Comparison of ENCODE assay signal across 8 mouse cellular contexts in the genomic region with DNA sequence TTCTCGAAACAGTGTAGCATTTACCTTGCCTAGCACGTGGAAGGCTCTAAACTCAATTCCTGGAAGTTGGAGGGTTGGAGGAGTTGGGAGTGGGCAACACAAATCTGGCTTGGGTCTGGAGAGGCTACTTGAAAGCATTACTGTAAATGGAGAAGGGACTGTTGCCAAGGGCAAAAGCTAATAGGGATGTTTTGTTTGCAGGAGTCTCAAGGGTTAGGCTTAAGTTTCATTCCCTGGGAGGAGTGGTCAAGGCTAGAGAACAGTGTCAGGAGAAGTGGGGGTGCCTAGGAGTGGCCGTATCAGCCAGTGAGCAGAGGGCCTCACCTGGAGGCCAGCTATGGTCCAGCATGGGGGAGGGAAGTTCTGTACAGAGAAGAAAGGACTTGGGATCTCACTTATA. TPM values are rescaled to one million over a fixed set of nuclear protein-coding genes. Genes with fewer than 3 reads are reported as not detected.
DNase-seq lines count a peak whose midpoint lies in the region; ATAC-seq and TF ChIP-seq lines count a peak whose summit lies in the region.

No protein-coding gene starts in this region.

- H3K36me3 ChIP-seq in heart, embryonic 16.5 days (ENCODE audit: control insufficient read depth, insufficient read depth) = peaks cover 12% of the 10 kb centered on the region
- peaks cover 24% of the 10 kb centered on the region for H3K36me3 ChIP-seq in heart, embryonic 10.5 days
- H3K36me3 ChIP-seq in ES-Bruce4 (ENCODE audit: control insufficient read depth, insufficient read depth, low read length, poor library complexity, severe bottlenecking) = peaks cover 34% of the 10 kb centered on the region
- peaks cover 15% of the 10 kb centered on the region for H3K36me3 ChIP-seq in embryonic facial prominence, embryonic 14.5 days (ENCODE audit: control insufficient read depth, insufficient read depth, low read length)
- H3K36me3 ChIP-seq in hindbrain, embryonic 16.5 days (ENCODE audit: control insufficient read depth, insufficient read depth, low read length) = peaks cover 14% of the 10 kb centered on the region

- H3K4me2 ChIP-seq in heart, embryonic 16.5 days (ENCODE audit: low read depth, low read length) = no peak overlapping the region
- H3K4me2 ChIP-seq in embryonic facial prominence, embryonic 14.5 days (ENCODE audit: low read depth, low read length) = no peak overlapping the region
- no peak overlapping the region for H3K4me2 ChIP-seq in hindbrain, embryonic 16.5 days (ENCODE audit: low read length)

- DNase-seq in heart, embryonic 10.5 days (ENCODE audit: low spot score) = no peak
- DNase-seq in embryonic facial prominence, embryonic 14.5 days (ENCODE audit: low spot score) = peak; percentile 47
- DNase-seq in lung, postnatal 14 days = peak; percentile 54
- no peak for DNase-seq in layer of hippocampus, postnatal 36 days
- DNase-seq in layer of hippocampus, adult 8-10 months (ENCODE audit: low spot score in 2 of 2) = no peak

- no peak for TF ChIP-seq POLR2A in ES-Bruce4 (IDR thresholded peaks at IDR 0.05; ENCODE audit: insufficient read depth, low read length)

- WGBS in heart, embryonic 16.5 days = 58% methylated on average over 3 of the region's 3 CpGs
- 68% methylated on average over 3 of the region's 3 CpGs for WGBS in heart, embryonic 10.5 days
- 35% methylated on average over 3 of the region's 3 CpGs for WGBS in embryonic facial prominence, embryonic 14.5 days
- WGBS in hindbrain, embryonic 16.5 days = 83% methylated on average over 3 of the region's 3 CpGs

- H3K9me3 ChIP-seq in heart, embryonic 16.5 days (replicated peaks; ENCODE audit: control insufficient read depth, low read length) = peaks cover 4% of the 10 kb centered on the region
- no peaks in the 10 kb centered on the region for H3K9me3 ChIP-seq in heart, embryonic 10.5 days
- H3K9me3 ChIP-seq in ES-Bruce4 (replicated peaks; ENCODE audit: control insufficient read depth, insufficient read depth, low read length, poor library complexity, severe bottlenecking) = peaks cover 42% of the 10 kb centered on the region
- no peaks in the 10 kb centered on the region for H3K9me3 ChIP-seq in embryonic facial prominence, embryonic 14.5 days (ENCODE audit: control insufficient read depth, low read length)
- no peaks in the 10 kb centered on the region for H3K9me3 ChIP-seq in hindbrain, embryonic 16.5 days (ENCODE audit: control insufficient read depth, low read length)

- no peaks in the 10 kb centered on the region for H3K27me3 ChIP-seq in heart, embryonic 16.5 days (ENCODE audit: control insufficient read depth, insufficient read depth, low read length)
- H3K27me3 ChIP-seq in heart, embryonic 10.5 days (ENCODE audit: insufficient read depth, poor library complexity, severe bottlenecking) = no peaks in the 10 kb centered on the region
- no peaks in the 10 kb centered on the region for H3K27me3 ChIP-seq in ES-Bruce4 (ENCODE audit: control insufficient read depth, insufficient read depth, low read length, poor library complexity, severe bottlenecking)
- H3K27me3 ChIP-seq in embryonic facial prominence, embryonic 14.5 days (replicated peaks; ENCODE audit: control insufficient read depth, insufficient read depth, low read length) = no peaks in the 10 kb centered on the region
- no peaks in the 10 kb centered on the region for H3K27me3 ChIP-seq in hindbrain, embryonic 16.5 days (replicated peaks; ENCODE audit: control insufficient read depth, insufficient read depth, low read length)

- H3K4me1 ChIP-seq in heart, embryonic 16.5 days (ENCODE audit: control insufficient read depth, insufficient read depth, low read length) = peaks cover 37% of the 10 kb centered on the region
- peaks cover 34% of the 10 kb centered on the region for H3K4me1 ChIP-seq in heart, embryonic 10.5 days
- H3K4me1 ChIP-seq in ES-Bruce4 (ENCODE audit: control insufficient read depth, insufficient read depth, low read length) = peaks cover 4% of the 10 kb centered on the region
- peaks cover 20% of the 10 kb centered on the region for H3K4me1 ChIP-seq in embryonic facial prominence, embryonic 14.5 days (ENCODE audit: control insufficient read depth, insufficient read depth, low read length)
- no peaks in the 10 kb centered on the region; the same call in 1 of the 2 replicates for H3K4me1 ChIP-seq in hindbrain, embryonic 16.5 days (ENCODE audit: control insufficient read depth, insufficient read depth, low read depth, low read length)

- ATAC-seq in heart, embryonic 16.5 days (replicated peaks; ENCODE audit: extremely low read depth, insufficient read depth, low FRiP score) = 0 out of 2 replicates have a peak, but pooled peaks have one; percentile 8
- no peak for ATAC-seq in embryonic facial prominence, embryonic 14.5 days (ENCODE audit: low read depth)
- ATAC-seq in hindbrain, embryonic 16.5 days = no peak

- H3K9ac ChIP-seq in heart, embryonic 16.5 days (ENCODE audit: low read length) = no peak overlapping the region
- H3K9ac ChIP-seq in ES-Bruce4 (ENCODE audit: low read depth, poor library complexity, severe bottlenecking) = no peak overlapping the region
- no peak overlapping the region for H3K9ac ChIP-seq in embryonic facial prominence, embryonic 14.5 days (ENCODE audit: low read depth, low read length)
- H3K9ac ChIP-seq in hindbrain, embryonic 16.5 days (ENCODE audit: low read depth, low read length) = no peak overlapping the region

- no peak for TF ChIP-seq CTCF in ES-Bruce4 (IDR thresholded peaks at IDR 0.05; ENCODE audit: low read depth, low read length)

- no peak overlapping the region for H3K4me3 ChIP-seq in heart, embryonic 16.5 days (ENCODE audit: low read length)
- no peak overlapping the region for H3K4me3 ChIP-seq in heart, embryonic 10.5 days
- no peak overlapping the region for H3K4me3 ChIP-seq in ES-Bruce4 (ENCODE audit: low read depth, low read length)
- H3K4me3 ChIP-seq in embryonic facial prominence, embryonic 14.5 days (ENCODE audit: low read depth, low read length) = no peak overlapping the region
- no peak overlapping the region for H3K4me3 ChIP-seq in hindbrain, embryonic 16.5 days (ENCODE audit: low read length)

- peak overlapping the region; percentile 74 for H3K27ac ChIP-seq in heart, embryonic 16.5 days (ENCODE audit: low read length)
- H3K27ac ChIP-seq in heart, embryonic 10.5 days = no peak overlapping the region
- peak overlapping the region; percentile 65 for H3K27ac ChIP-seq in ES-Bruce4 (ENCODE audit: insufficient read depth, low read length)
- peak overlapping the region; percentile 75 for H3K27ac ChIP-seq in embryonic facial prominence, embryonic 14.5 days (replicated peaks; ENCODE audit: low read depth, low read length)
- H3K27ac ChIP-seq in hindbrain, embryonic 16.5 days (ENCODE audit: low read depth, low read length) = no peak overlapping the region

- no peak for TF ChIP-seq EP300 in ES-Bruce4 (IDR thresholded peaks at IDR 0.05; ENCODE audit: insufficient read depth, low read depth, low read length)

RNA-seq across cellular contexts. Expression of a gene that starts 18.2 kb away (rescaled TPM):
- 18.3 and 18.7 TPM in 2 replicates for polyA plus RNA-seq in heart, embryonic 16.5 days (2015; fragmentation: Nextera tagmentation; extraction: Ambion mirVana)
- 8.3 and 12.1 TPM in 2 replicates for polyA plus RNA-seq in heart, embryonic 10.5 days (2016; fragmentation: Nextera tagmentation; extraction: Ambion mirVana)
- 62.1 and 62.8 TPM in 2 replicates for polyA plus RNA-seq in ES-Bruce4 (2011; ENCODE audit: insufficient read depth, insufficient read length, low read depth, missing spikeins)
- 11.4 and 11.5 TPM in 2 replicates for polyA plus RNA-seq in embryonic facial prominence, embryonic 14.5 days (2014; fragmentation: Nextera tagmentation; extraction: Ambion mirVana)
- 23.1 and 23.5 TPM in 2 replicates for polyA plus RNA-seq in hindbrain, embryonic 16.5 days (2015; fragmentation: Nextera tagmentation; extraction: Ambion mirVana)
- 10 to 100 TPM; 88.8 to 90.7 TPM for total RNA-seq in layer of hippocampus, postnatal 36 days (2021)
- total RNA-seq in layer of hippocampus, adult 8-10 months (2022) = 100 to 1,000 TPM in 2 of 4 experiments, 10 to 100 TPM in 2; 97.4 to 114 (median 102) TPM

RNA-seq across cellular contexts. Expression of a gene that starts 53.4 kb away (rescaled TPM):
- 37.2 and 38.8 TPM in 2 replicates for polyA plus RNA-seq in heart, embryonic 16.5 days (2015; fragmentation: Nextera tagmentation; extraction: Ambion mirVana)
- polyA plus RNA-seq in heart, embryonic 10.5 days (2016; fragmentation: Nextera tagmentation; extraction: Ambion mirVana) = 52.8 and 60.8 TPM in 2 replicates
- polyA plus RNA-seq in ES-Bruce4 (2011; ENCODE audit: insufficient read depth, insufficient read length, low read depth, missing spikeins) = 99.7 and 109 TPM in 2 replicates
- 39.8 and 43.9 TPM in 2 replicates for polyA plus RNA-seq in embryonic facial prominence, embryonic 14.5 days (2014; fragmentation: Nextera tagmentation; extraction: Ambion mirVana)
- 56.4 and 58.3 TPM in 2 replicates for polyA plus RNA-seq in hindbrain, embryonic 16.5 days (2015; fragmentation: Nextera tagmentation; extraction: Ambion mirVana)
- 10 to 100 TPM; 31.3 to 34.4 TPM for total RNA-seq in layer of hippocampus, postnatal 36 days (2021)
- total RNA-seq in layer of hippocampus, adult 8-10 months (2022) = 10 to 100 TPM; 30.5 to 41.7 (median 35.3) TPM

Comparison
In these comparisons a context has a peak if more than half of its experiments do, and no peak if none do; other contexts are left out.
1. H3K27ac ChIP-seq: peak in heart, embryonic 16.5 days (single experiment), ES-Bruce4 (single experiment) and embryonic facial prominence, embryonic 14.5 days (single experiment); none in heart, embryonic 10.5 days (single experiment) and hindbrain, embryonic 16.5 days (single experiment).
2. DNase-seq: peak in embryonic facial prominence, embryonic 14.5 days (single experiment) and lung, postnatal 14 days (single experiment); none in heart, embryonic 10.5 days (single experiment), layer of hippocampus, postnatal 36 days (0 of 2) and layer of hippocampus, adult 8-10 months (0 of 2).